Mouse (Mus musculus): ENCODE measurements at regions not wholly inside any gene's neighbourhood (a gene's known extent, or its start where the extent isn't known, plus 50 kb on each side); places are given as distances from the start of the nearest gene placed in this dataset.

DNA sequence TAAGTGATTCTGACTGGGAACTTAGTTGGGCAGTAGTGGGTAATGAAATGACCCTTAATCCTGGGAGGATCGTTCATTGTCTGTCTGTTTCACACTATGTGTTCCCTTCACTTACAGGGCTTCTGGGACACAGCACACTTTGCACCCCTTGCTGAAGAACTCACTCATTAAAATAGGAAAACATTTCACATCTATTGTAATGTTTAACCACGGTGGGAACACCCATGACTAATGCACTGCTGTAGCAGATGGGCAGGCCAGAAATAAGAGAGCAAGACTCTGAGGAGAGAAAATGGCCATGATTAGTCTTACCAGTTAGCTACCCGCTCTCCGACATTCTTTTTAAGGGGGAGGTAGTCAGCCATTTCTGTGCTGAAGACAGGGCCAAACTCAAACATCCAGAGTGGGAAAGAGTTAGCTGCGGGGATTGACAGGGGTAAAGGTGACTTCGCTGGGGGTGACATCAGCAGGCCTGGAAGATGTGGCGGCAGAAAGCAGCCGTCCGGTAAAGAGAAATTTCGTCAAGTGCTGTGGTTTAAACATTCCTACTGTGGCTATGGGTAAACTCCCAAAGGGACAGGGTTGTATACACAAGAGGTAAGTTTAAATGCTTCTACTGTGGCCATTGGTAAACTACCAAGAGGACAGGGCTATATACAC, 167.3 kb upstream of the Agap1 start:
- Histone ChIP-seq H3K4me2 (ENCODE audit: low read depth) (no peak overlapping the region), H3K36me3 (ENCODE audit: insufficient read depth) (no peaks in the 10 kb centered on the region), H3K27me3 (ENCODE audit: insufficient read depth, low read length) (no peaks in the 10 kb centered on the region), H3K4me3 (ENCODE audit: low read depth, low read length) (no peak overlapping the region), H3K4me1 (ENCODE audit: insufficient read depth) (no peaks in the 10 kb centered on the region), H3K27ac (ENCODE audit: low read depth, low read length) (no peak overlapping the region), H3K9me3 (ENCODE audit: low read length) (no peaks in the 10 kb centered on the region), H3K9ac (no peak overlapping the region)
- ATAC-seq = no peak
- DNase-seq = no peak
- no peak for TF ChIP-seq CTCF (IDR thresholded peaks at IDR 0.05; ENCODE audit: low read depth)
- 87% methylated on average over 10 of the region's 10 CpGs for WGBS

DNA sequence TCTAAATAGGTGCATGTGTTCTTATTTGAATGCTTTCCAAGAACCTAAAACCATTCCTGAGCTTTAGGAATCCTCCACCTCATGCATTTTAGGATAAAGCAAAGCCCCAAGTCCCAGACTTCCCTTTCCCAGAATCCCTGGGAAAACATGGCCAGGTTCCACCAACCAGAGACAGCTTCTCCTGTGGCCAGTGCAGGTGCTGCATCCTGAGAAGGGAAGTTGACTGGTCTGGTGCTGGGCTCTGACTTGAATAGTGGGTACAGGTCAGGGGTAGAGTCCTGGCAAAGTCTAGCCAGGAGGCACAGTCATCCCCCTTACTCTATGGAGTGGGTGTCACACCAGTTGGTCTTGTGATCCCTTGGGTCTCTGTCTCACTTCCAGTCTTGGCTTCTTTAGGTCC, 166.6 kb upstream of the Agap1 start:
- Histone ChIP-seq H3K27ac (ENCODE audit: low read depth, low read length) (no peak overlapping the region), H3K9me3 (ENCODE audit: low read length) (no peaks in the 10 kb centered on the region), H3K4me1 (ENCODE audit: insufficient read depth) (no peaks in the 10 kb centered on the region), H3K4me3 (ENCODE audit: low read depth, low read length) (no peak overlapping the region), H3K9ac (no peak overlapping the region), H3K27me3 (ENCODE audit: insufficient read depth, low read length) (no peaks in the 10 kb centered on the region), H3K36me3 (ENCODE audit: insufficient read depth) (no peaks in the 10 kb centered on the region), H3K4me2 (ENCODE audit: low read depth) (no peak overlapping the region)
- ATAC-seq (no peak), DNase-seq (no peak)
- TF ChIP-seq CTCF (IDR thresholded peaks at IDR 0.05; ENCODE audit: low read depth) = no peak

DNA sequence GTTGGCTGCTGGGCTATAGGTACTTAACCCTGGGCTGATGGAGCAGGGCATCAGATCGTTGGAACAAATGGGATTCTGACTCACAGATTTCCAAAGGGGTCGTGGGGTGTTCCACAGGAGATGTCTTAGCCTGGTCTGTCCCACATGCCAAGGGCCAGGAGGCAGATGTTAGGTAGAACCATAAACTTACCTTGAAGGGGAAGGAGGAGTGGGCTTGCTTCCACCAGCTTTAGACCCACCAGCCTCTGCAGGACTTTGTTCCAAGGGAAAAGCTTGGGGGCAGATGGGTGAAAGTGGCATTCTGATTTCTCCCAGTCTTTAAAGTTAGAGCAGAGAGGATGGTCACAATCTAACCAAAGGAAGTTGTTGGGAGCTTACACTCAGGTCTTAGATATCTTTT, 165.7 kb upstream of the Agap1 start:
- no peak overlapping the region for H3K9ac ChIP-seq
- H3K4me1 ChIP-seq (ENCODE audit: insufficient read depth) = no peaks in the 10 kb centered on the region
- no peak for TF ChIP-seq CTCF (IDR thresholded peaks at IDR 0.05; ENCODE audit: low read depth)
- no peaks in the 10 kb centered on the region for H3K36me3 ChIP-seq (ENCODE audit: insufficient read depth)
- ATAC-seq (no peak), DNase-seq (no peak)
- H3K27ac ChIP-seq (ENCODE audit: low read depth, low read length) = no peak overlapping the region
- no peak overlapping the region for H3K4me2 ChIP-seq (ENCODE audit: low read depth)
- H3K9me3 ChIP-seq (ENCODE audit: low read length) = no peaks in the 10 kb centered on the region
- no peaks in the 10 kb centered on the region for H3K27me3 ChIP-seq (ENCODE audit: insufficient read depth, low read length)
- WGBS = 83% methylated on average over 2 of the region's 2 CpGs
- H3K4me3 ChIP-seq (ENCODE audit: low read depth, low read length) = no peak overlapping the region

DNA sequence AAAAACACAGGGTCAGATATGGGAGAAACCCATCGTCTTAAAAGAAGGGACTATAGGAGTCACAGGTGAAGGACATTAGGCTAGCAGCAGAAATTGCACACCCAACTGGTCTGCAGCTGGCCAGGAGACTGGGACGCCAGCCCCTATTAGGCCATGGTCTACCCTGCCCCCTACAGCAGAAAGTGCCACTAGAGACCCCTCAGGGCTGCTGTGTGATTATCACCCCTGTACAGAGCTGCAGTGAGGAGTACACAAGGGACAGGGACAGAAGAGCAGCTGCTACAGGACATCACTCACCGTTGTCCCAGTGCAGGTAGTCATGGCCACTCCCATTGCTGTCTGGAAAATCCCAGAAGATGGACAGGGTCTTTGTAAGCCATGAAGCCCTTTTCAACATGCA, 157.9 kb upstream of the Agap1 start:
- TF ChIP-seq CTCF (IDR thresholded peaks at IDR 0.05; ENCODE audit: low read depth) = no peak
- Histone ChIP-seq H3K4me3 (ENCODE audit: low read depth, low read length) (no peak overlapping the region), H3K27me3 (ENCODE audit: insufficient read depth, low read length) (no peaks in the 10 kb centered on the region), H3K4me2 (ENCODE audit: low read depth) (no peak overlapping the region), H3K36me3 (ENCODE audit: insufficient read depth) (no peaks in the 10 kb centered on the region), H3K4me1 (ENCODE audit: insufficient read depth) (no peaks in the 10 kb centered on the region), H3K9ac (no peak overlapping the region), H3K9me3 (ENCODE audit: low read length) (no peaks in the 10 kb centered on the region), H3K27ac (ENCODE audit: low read depth, low read length) (no peak overlapping the region)
- no peak for DNase-seq
- 84% methylated on average over 3 of the region's 3 CpGs for WGBS
- no peak for ATAC-seq

DNA sequence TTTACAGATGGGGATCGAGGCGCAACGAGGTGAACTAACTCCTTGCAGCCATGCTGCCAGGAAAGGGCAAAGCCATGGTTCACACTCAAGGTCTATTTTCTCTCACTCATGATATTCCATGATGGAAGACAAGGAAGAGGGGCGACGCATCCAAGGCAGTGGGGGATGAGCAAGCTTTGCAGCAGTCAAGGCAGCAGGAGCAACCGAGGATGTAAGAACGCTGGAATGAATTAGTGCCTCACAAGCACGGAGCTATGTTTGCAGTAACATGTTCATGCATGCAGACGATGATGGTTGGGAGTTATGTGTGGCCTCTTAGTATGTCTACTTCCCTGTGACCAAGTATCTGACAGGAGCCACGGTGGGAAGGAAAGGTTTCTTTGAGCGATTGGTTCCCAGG, 156.8 kb upstream of the Agap1 start:
- DNase-seq (no peak), ATAC-seq (no peak)
- Histone ChIP-seq H3K9ac (no peak overlapping the region), H3K27ac (ENCODE audit: low read depth, low read length) (no peak overlapping the region), H3K36me3 (ENCODE audit: insufficient read depth) (no peaks in the 10 kb centered on the region), H3K4me2 (ENCODE audit: low read depth) (no peak overlapping the region), H3K9me3 (ENCODE audit: low read length) (no peaks in the 10 kb centered on the region), H3K4me1 (ENCODE audit: insufficient read depth) (no peaks in the 10 kb centered on the region; the same call in 1 of the 2 replicates), H3K27me3 (ENCODE audit: insufficient read depth, low read length) (no peaks in the 10 kb centered on the region), H3K4me3 (ENCODE audit: low read depth, low read length) (no peak overlapping the region)
- 92% methylated on average over 11 of the region's 11 CpGs for WGBS
- TF ChIP-seq CTCF (IDR thresholded peaks at IDR 0.05; ENCODE audit: low read depth) = no peak

DNA sequence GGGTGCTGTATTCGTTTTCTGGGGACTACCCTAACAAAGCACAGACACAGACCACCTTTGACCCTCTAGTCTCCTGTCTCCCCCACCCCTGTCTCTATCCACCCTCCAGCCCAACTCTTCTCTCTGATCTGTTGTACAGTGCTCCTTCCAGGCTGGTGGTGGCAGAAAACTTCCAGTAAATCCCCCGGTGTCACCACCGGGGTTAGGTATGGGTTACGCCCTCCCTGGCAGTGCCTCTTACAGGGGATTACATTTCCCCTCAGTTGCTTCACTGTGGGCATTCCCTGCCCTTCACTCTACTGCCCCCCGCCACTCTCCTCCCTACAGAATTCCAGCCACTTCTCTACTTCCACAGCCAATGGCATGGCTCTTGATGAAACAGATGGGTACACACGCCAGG, 153.5 kb upstream of the Agap1 start:
- ATAC-seq (no peak), DNase-seq (no peak)
- Histone ChIP-seq H3K9ac (no peak overlapping the region), H3K27ac (ENCODE audit: low read depth, low read length) (no peak overlapping the region), H3K9me3 (ENCODE audit: low read length) (no peaks in the 10 kb centered on the region), H3K4me2 (ENCODE audit: low read depth) (no peak overlapping the region), H3K4me1 (ENCODE audit: insufficient read depth) (no peaks in the 10 kb centered on the region; the same call in 1 of the 2 replicates), H3K27me3 (ENCODE audit: insufficient read depth, low read length) (no peaks in the 10 kb centered on the region), H3K4me3 (ENCODE audit: low read depth, low read length) (no peak overlapping the region), H3K36me3 (ENCODE audit: insufficient read depth) (no peaks in the 10 kb centered on the region)
- no peak for TF ChIP-seq CTCF (IDR thresholded peaks at IDR 0.05; ENCODE audit: low read depth)
- 89% methylated on average over 6 of the region's 6 CpGs for WGBS

DNA sequence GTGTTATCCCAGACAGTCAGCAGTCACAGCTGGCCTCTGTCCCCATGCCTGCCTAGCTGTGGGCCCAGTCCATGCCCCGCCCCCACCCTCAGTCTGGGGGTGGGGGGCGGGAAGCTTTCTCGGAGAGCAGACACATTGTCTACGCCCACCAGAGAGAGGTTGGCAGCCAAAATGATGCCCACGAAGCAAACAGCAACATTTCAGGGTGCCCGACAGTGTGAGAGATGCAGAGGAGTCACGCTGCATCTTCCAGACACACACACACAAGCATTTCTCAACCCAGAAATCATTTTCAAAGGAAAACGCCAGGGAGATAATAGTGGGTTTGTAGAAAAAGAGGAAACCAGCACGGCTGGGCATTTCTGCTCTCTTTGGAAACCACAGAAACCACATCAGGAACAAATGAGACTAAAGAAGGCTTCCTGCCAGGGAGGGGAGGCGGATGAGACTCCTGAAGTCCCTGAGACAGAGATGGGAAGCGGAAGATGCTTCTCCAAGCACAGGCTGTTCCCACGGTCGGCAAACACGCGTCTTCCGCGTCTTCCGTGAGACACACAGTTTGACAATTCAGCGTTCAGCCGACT, 152.1 kb upstream of the Agap1 start:
- WGBS = 43% methylated on average over 20 of the region's 20 CpGs
- 0 out of 2 replicates have a peak overlapping the region, but pooled peaks have one; percentile 18 for H3K9ac ChIP-seq
- no peak for TF ChIP-seq CTCF (IDR thresholded peaks at IDR 0.05; ENCODE audit: low read depth)

More for the DNA sequence above, 152.1 kb upstream of the Agap1 start:
- peak overlapping the region; percentile 37 for H3K4me2 ChIP-seq (ENCODE audit: low read depth)
- no peaks in the 10 kb centered on the region for H3K9me3 ChIP-seq (ENCODE audit: low read length)
- H3K27ac ChIP-seq (ENCODE audit: low read depth, low read length) = peak overlapping the region; percentile 62
- H3K36me3 ChIP-seq (ENCODE audit: insufficient read depth) = no peaks in the 10 kb centered on the region
- peak; percentile 77 for ATAC-seq
- H3K4me1 ChIP-seq (ENCODE audit: insufficient read depth) = no peaks in the 10 kb centered on the region; the same call in 1 of the 2 replicates
- peak; percentile 61 for DNase-seq
- H3K4me3 ChIP-seq (ENCODE audit: low read depth, low read length) = no peak overlapping the region
- H3K27me3 ChIP-seq (ENCODE audit: insufficient read depth, low read length) = no peaks in the 10 kb centered on the region
